Mouse (Mus musculus) lung, postnatal 0 days (tissue): ENCODE measurements at regions not wholly inside any gene's neighbourhood (a gene's known extent, or its start where the extent isn't known, plus 50 kb on each side); places are given as distances from the start of the nearest gene placed in this dataset.

Experiments
- ATAC-seq: fragments of 200-750 bp; cut with Nextera tagmentation; 2 replicates; pipeline ENCODE4 v1.8.0; 2017; ENCODE audit warnings: moderate library complexity
- DNase-seq: peaks from one replicate; pipeline ENCODE4 v3.0.0-alpha.2; 2016; ENCODE audit warnings: low spot score
- H3K27ac ChIP-seq: fragments of 300-500 bp; sonication (generic); 2 replicates; pipeline ENCODE4 v1.5.1; 2014; ENCODE audit warnings: antibody characterized with exemption, mild to moderate bottlenecking, low read length, mixed read lengths
- H3K27me3 ChIP-seq: fragments of 300-500 bp; sonication (generic); replicated peaks from 2 replicates; pipeline ENCODE4 v1.6.1; 2014; ENCODE audit warnings: low read length, mixed read lengths; ENCODE audit not compliant: insufficient read depth
- H3K36me3 ChIP-seq: fragments of 300-500 bp; sonication (generic); 2 replicates; pipeline ENCODE4 v1.6.1; 2014; ENCODE audit warnings: low read length, mixed read lengths; ENCODE audit not compliant: insufficient read depth
- H3K4me1 ChIP-seq: fragments of 300-500 bp; sonication (generic); 2 replicates; pipeline ENCODE4 v1.6.1; 2014; ENCODE audit warnings: antibody characterized with exemption, low read depth, low read length, mixed read lengths; ENCODE audit not compliant: insufficient read depth
- H3K4me2 ChIP-seq: fragments of 300-500 bp; sonication (generic); replicated peaks from 2 replicates; pipeline ENCODE4 v1.6.1; 2014; ENCODE audit warnings: low read depth, mild to moderate bottlenecking, low read length, moderate library complexity, mixed read lengths
- H3K4me3 ChIP-seq: fragments of 300-500 bp; sonication (generic); 2 replicates; pipeline ENCODE4 v1.5.1; 2014; ENCODE audit warnings: low read depth, low read length
- H3K9ac ChIP-seq: fragments of 300-500 bp; sonication (generic); replicated peaks from 2 replicates; pipeline ENCODE4 v1.6.1; 2014; ENCODE audit warnings: low read depth, mild to moderate bottlenecking
- H3K9me3 ChIP-seq: fragments of 300-500 bp; sonication (generic); 2 replicates; pipeline ENCODE4 v1.6.1; 2016; ENCODE audit warnings: low read length, mixed read lengths
- CTCF ChIP-seq: IDR thresholded peaks from 2 replicates; pipeline ENCODE4 v1.5.1; 2016; ENCODE audit warnings: antibody characterized with exemption, mild to moderate bottlenecking
- EP300 ChIP-seq: IDR thresholded peaks from 2 replicates; pipeline ENCODE4 v1.6.1; 2016; ENCODE audit warnings: antibody characterized with exemption, mild to moderate bottlenecking, control low read depth
- WGBS: fragments of 180-500 bp; shearing (Covaris S2); extraction: QIAGEN DNeasy Blood & Tissue Kit; methylation state at CpG from one replicate; pipeline ENCODE4 v1.1.7; 2014; 5-methylcytosine and 5-hydroxymethylcytosine counted together

GRCm38 (mm10) chr17:48790526-48790925 is 141.7 kb upstream of the Lrfn2 start:
- no peak for TF ChIP-seq CTCF
- TF ChIP-seq EP300, result no peak

GRCm38 (mm10) chr17:48792954-48793353 is 139.2 kb upstream of the Lrfn2 start:
- Histone ChIP-seq H3K4me3 (no peak overlapping the region), H3K27me3 (no peaks in the 10 kb centered on the region), H3K9ac (no peak overlapping the region), H3K4me2 (no peak overlapping the region), H3K4me1 (no peaks in the 10 kb centered on the region), H3K9me3 (no peaks in the 10 kb centered on the region), H3K27ac (no peak overlapping the region), H3K36me3 (no peaks in the 10 kb centered on the region)
- TF ChIP-seq CTCF, result no peak
- TF ChIP-seq EP300, result no peak
- 52% methylated on average over 5 of the region's 5 CpGs for WGBS
- no peak for DNase-seq
- no peak for ATAC-seq

More at GRCm38 (mm10) chr17:48790526-48790925, 141.7 kb upstream of the Lrfn2 start:
- H3K27ac ChIP-seq, result no peak overlapping the region
- WGBS, result 75% methylated on average over 6 of the region's 6 CpGs
- H3K9ac ChIP-seq, result no peak overlapping the region
- no peaks in the 10 kb centered on the region for H3K9me3 ChIP-seq
- no peaks in the 10 kb centered on the region for H3K36me3 ChIP-seq
- H3K4me1 ChIP-seq, result no peaks in the 10 kb centered on the region
- DNase-seq (no peak), ATAC-seq (no peak)
- H3K27me3 ChIP-seq, result no peaks in the 10 kb centered on the region
- no peak overlapping the region for H3K4me3 ChIP-seq
- no peak overlapping the region for H3K4me2 ChIP-seq

GRCm38 (mm10) chr17:48795773-48796172 is 136.4 kb upstream of the Lrfn2 start:
- ATAC-seq (no peak), DNase-seq (no peak)
- H3K27ac ChIP-seq, result no peak overlapping the region
- 79% methylated on average over 5 of the region's 5 CpGs for WGBS
- H3K9ac ChIP-seq, result no peak overlapping the region
- H3K27me3 ChIP-seq, result no peaks in the 10 kb centered on the region
- no peak overlapping the region for H3K4me3 ChIP-seq
- H3K36me3 ChIP-seq, result no peaks in the 10 kb centered on the region
- no peak for TF ChIP-seq CTCF
- TF ChIP-seq EP300, result no peak
- no peaks in the 10 kb centered on the region for H3K9me3 ChIP-seq
- H3K4me2 ChIP-seq, result no peak overlapping the region
- no peaks in the 10 kb centered on the region for H3K4me1 ChIP-seq

- Histone ChIP-seq H3K4me3 (no peak overlapping the region), H3K4me2 (no peak overlapping the region), H3K27me3 (no peaks in the 10 kb centered on the region), H3K27ac (no peak overlapping the region), H3K4me1 (no peaks in the 10 kb centered on the region), H3K36me3 (no peaks in the 10 kb centered on the region), H3K9ac (no peak overlapping the region), H3K9me3 (no peaks in the 10 kb centered on the region)
- TF ChIP-seq EP300, result no peak
- DNase-seq (no peak), ATAC-seq (no peak)
- WGBS, result 56% methylated on average over 3 of the region's 3 CpGs
Observed at GRCm38 (mm10) chr17:48798196-48798595, 134.0 kb upstream of the Lrfn2 start.

GRCm38 (mm10) chr17:48802673-48803072 is 129.5 kb upstream of the Lrfn2 start:
- no peaks in the 10 kb centered on the region for H3K36me3 ChIP-seq
- H3K27ac ChIP-seq, result no peak overlapping the region
- DNase-seq (no peak), ATAC-seq (no peak)
- H3K4me3 ChIP-seq, result no peak overlapping the region
- TF ChIP-seq CTCF, result no peak
- TF ChIP-seq EP300, result no peak
- H3K27me3 ChIP-seq, result no peaks in the 10 kb centered on the region
- H3K9me3 ChIP-seq, result no peaks in the 10 kb centered on the region
- H3K9ac ChIP-seq, result no peak overlapping the region
- no peaks in the 10 kb centered on the region for H3K4me1 ChIP-seq
- WGBS, result 54% methylated on average over 7 of the region's 7 CpGs
- H3K4me2 ChIP-seq, result no peak overlapping the region

- Histone ChIP-seq H3K36me3 (no peaks in the 10 kb centered on the region), H3K4me2 (no peak overlapping the region), H3K27ac (no peak overlapping the region), H3K4me1 (no peaks in the 10 kb centered on the region), H3K9me3 (no peaks in the 10 kb centered on the region), H3K4me3 (no peak overlapping the region), H3K9ac (no peak overlapping the region), H3K27me3 (no peaks in the 10 kb centered on the region)
- DNase-seq (no peak), ATAC-seq (no peak)
- 60% methylated on average over 3 of the region's 3 CpGs for WGBS
- TF ChIP-seq CTCF, result no peak
- no peak for TF ChIP-seq EP300
Observed at GRCm38 (mm10) chr17:48807905-48808304, 124.3 kb upstream of the Lrfn2 start.
